Mouse (Mus musculus) gastrocnemius, adult 18-20 months (tissue): ENCODE measurements at regions not wholly inside any gene's neighbourhood (a gene's known extent, or its start where the extent isn't known, plus 50 kb on each side); places are given as distances from the start of the nearest gene placed in this dataset.
"Not testable (repeated sequence)": the region's sequence is repeated elsewhere in the genome, so short reads cannot be mapped to it uniquely, and the experiment has no call there.

Experiments
- DNase-seq: peaks from one replicate; pipeline ENCODE4 v3.0.0; 2021; ENCODE audit warnings: low spot score

- peak; percentile 36 for DNase-seq
These were observed 274.9 kb downstream of the Cyp26b1 start for GRCm38 (mm10) chr6:84318774-84319173.

DNA sequence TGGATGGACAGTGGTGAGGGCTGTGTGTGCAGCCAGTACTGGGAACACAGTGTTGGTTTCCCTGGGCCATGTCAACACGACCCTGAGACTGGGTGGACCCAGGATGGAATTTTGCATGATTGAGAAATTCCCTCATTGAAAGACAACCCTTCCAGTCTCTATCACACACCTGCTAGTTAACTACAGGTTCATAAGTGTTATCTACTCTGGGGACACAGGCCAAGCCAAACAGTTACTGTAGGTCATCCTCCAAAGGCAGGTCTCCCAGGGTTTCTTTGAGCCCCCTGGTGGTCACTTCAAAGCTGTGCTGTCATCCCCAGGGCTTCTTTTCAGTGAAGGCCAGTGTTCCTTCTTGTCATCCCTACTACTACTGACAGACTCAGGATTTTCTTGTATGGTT, 276.7 kb downstream of the Cyp26b1 start:
- peak; percentile 42 for DNase-seq

- DNase-seq, result no peak
These were observed 278.4 kb downstream of the Cyp26b1 start for GRCm38 (mm10) chr6:84315175-84315912.

DNA sequence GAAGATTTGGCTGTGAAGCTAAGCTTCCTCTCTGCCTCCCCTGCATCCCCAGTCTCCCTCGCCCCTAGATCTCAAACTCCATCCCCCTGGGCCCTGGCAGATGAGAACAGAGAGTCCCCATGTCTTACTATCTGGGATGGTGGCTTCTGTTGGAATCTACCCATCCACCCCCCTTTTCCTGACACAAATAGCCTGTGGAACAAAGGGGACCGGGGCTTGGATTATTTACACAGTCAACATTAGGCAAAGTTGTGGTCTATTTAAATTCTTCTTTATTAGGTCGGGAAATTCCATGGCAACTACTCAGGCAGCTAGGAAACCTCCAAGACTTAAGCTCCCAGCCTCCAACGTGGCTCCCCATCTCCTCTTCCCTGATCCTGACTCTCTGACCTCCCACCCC, 279.9 kb downstream of the Cyp26b1 start:
- no peak for DNase-seq

DNA sequence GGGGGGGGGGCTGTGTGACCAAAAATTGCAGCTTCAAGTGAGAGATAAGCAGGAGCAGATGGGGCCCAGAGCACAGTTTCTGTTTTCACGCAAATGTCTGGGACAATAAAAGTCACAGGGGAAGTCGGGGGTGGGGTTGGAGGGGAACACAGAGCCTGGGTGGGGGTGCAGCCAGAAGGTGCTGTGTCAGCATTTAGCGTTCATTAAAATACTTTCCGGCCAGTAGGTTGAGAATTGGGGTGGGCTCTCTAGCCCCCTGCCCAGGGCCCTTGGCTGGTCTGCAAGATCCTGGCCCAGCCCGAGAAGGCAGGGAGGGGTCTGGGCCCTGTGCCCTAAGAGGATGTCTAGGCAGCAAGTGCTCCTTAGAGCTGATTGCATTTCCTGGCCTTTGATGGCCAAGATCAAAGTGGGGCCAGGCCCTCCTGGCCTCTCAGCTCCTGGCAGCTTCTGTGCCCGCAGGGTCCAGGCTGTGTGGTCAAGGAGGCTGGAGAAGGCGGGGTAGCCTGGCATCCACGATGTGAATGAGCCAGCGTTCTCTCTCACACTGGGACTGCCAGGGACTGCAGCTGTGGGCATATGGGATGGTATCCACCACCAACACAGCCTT, 283.0 kb downstream of the Cyp26b1 start:
- DNase-seq, result no peak

DNA sequence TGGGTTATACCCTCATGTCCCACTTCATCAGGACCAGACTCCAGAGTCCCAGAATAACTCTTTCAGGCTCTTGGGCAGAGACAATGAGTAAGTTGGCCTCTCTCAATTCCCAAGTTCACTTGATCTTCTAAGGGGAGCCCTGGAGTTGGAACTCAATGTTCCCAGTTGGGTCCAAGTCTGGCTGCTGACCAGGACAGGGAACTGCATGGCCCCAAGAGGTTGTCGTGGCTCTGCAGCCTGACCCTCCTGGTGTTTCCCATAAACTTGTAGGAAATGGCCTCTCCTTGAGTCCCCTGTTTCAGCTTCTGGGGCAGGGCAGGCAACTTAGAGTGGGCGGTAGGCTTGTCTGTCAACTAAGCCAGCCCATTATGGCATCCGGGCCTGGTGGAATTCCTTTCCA, 286.2 kb downstream of the Cyp26b1 start:
- peak; percentile 51 for DNase-seq

GRCm38 (mm10) chr6:84306585-84306984, 287.1 kb downstream of the Cyp26b1 start:
- no peak for DNase-seq

DNA sequence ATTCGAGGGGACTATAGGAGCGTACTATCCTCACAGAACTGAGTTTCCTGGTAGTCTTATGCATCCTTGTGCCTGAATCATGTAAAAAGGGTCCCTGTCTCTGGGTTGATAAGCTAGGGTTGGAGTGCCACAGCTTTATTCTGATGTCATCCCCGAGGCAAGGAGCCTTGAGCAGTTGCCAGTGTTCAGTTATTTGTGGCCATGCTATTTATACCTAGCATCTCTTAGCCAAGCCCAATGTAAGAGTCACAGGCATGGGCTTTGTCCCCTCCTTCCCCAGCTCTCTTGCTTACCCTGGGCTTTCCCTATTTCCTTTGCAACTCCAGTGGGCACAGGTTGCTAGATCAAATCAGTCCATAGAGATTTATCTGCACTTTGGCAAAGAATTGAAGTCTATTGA, 288.6 kb downstream of the Cyp26b1 start:
- DNase-seq, result peak; percentile 57

GRCm38 (mm10) chr6:84302916-84303315, 290.8 kb downstream of the Cyp26b1 start:
- not testable (repeated sequence) for DNase-seq

DNA sequence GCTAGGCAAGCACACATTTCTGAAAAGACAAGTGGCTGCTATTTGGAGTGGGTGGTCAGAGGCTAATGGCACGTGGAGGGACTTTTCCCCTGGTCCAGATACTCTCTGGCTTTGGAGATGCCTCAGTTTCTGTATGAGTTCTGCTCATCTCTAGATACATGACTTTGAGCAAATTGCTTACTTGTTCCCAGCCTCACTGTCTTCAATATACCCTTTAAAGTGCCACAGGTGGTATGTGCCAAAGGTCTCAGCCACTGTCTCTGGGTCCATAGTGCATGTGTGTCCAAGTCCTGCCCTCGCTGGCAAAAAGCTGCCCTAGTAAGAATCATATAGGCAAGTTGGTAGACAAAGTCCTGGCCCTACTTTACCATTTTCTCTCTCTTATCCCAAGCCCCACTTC, 291.5 kb downstream of the Dysf start:
- no peak for DNase-seq

DNA sequence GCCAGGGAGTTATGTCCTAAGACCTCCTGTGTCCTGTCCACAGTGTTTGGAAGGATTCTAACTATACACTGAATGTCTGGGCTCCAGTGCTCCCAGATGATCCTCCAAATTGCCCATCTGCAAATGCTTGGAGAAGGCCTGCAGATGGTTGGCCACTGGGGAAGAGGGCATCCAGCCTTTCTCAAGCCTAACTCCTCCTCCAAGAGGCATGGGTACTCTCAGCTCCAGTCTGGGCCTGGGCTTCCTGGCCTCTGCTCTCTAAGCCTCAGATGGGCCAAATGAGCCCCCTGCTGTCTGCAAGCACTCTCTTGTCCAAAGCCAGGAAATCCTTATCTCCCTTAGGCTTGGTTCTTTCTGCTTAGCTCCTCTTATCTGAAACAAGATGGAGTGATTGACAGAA, 290.8 kb downstream of the Dysf start:
- DNase-seq, result no peak

DNA sequence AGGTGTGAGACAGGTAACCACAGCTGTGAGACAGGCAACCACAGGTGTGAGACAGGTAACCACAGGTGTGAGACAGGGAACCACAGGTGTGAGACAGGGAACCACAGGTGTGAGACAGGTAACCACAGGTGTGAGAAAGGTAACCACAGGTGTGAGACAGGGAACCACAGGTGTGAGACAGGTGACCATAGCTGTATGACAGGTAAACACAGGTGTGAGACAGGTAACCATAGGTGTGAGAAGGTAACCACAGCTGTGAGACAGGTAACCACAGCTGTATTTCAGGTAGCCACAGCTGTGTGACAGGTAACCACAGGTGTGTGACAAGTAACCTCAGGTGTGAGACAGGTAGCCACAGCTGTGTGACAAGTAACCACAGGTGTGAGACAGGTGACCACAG, 265.5 kb downstream of the Dysf start:
- DNase-seq, result not testable (repeated sequence)

DNA sequence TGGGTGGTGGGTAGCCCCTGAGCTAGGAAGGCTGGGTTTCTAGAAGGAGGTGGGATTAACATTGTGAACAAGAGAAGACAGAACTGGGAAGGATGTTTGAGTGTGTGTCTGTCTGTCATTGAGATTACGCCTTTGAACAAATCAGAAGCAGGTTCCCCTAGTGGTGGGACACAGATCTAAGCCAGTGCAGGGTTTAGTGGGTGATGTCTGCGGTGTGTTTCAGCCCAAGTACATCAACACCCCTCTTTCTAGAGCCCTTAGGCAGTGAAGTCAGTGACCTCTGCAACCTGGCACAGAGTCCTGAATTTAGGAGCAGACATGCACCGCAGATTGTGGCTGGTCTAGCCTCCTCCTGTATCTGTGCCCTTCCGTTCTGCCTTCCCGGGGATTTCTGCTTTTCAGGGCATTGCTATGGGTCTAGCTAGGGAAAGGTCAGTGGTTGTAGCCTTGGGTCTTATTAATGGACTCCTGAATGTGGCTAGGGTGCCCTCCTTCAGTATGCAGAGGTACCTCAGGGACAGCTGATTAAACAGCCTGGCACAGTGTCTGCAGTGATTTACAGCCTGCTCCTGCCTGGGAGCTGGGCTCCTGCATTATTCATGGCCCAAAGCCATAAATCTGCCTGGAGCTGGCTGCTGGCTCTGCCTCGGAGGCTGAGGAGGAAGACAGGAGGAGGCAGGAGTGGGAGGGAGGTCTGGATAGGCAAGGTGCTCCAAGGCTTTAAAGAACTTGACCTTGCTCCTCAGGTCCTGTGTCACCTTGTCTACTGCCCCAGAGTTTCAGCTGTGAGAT, 264.3 kb downstream of the Dysf start:
- peak; percentile 80 for DNase-seq

DNA sequence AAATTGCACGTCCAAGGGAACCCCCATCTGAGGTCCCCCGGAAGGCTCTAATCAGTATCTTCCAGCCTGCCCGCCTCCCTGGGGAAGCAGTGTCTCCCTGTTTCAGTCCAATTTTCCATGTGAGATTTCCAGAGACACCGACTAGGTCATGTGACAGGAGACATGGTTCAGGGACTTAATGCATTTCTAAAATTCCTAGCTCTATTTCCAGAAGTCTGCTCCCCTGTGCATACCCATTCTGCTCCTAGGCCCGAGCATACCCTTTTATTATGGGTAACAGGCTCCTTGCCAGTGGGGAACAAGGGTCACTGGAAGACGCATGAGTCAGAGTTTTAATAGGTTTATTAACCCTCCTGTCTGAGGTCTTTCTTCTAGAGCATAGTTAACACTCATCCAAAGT, 263.6 kb downstream of the Dysf start:
- no peak for DNase-seq

DNA sequence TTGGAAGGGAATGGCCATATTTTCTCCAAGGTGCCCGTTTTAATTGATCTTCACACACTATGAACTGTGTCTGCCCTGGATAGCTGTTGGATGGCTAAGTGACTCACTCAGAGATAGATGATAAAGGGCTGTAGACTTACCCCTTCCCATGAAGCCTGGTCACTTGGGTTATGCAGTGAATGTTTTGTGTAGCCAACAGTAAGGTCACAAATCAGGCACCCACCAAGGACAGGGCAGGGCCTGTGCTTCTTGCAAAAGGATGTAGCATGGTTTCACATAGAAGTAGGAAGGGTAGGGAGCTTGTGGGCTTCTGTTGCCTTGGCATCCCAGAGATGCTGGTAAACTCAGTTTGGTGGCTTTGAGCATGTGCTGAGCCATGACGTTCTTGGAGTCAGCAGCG, 263.1 kb downstream of the Dysf start:
- DNase-seq, result no peak

GRCm38 (mm10) chr6:84270518-84271165, 262.3 kb downstream of the Dysf start:
- DNase-seq, result peak; percentile 67

DNA sequence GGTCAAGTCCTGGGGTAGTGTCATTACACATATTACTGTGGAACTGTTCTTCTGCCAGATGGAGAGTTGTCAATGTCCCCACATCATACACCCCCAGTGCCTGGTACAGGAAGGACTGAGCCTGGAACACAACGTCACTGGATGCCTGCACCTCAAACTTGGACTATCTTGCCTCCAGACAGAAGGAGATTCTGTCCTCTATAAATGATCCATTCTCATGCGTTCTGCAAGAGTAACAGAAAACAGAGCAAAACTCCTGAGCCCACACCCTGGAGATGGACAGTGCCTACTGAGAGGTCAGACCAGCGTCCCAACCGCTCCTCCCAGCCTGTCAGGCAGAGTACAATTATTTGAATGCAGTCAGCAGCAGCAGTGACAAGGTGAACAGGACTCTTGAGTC, 261.1 kb downstream of the Dysf start:
- DNase-seq, result no peak

DNA sequence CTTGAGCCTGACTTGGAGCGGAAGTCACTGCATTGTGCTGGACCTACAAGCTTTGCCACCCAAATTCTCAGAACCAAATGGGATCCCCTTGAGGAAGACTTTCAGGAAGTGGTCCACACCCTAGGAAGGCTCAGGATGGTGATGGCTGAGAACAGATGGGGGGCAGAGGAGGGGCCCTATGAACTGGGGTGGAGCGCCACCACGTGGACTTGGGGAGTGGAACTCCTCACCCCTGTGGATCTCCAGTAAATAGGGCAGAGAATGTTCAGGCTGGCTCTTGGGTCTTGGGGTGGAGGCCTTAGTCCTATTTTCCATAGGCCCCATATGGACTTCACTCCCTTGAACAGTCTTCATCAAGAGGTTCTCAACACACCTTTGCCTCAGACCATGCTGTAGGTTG, 260.6 kb downstream of the Dysf start:
- no peak for DNase-seq

DNA sequence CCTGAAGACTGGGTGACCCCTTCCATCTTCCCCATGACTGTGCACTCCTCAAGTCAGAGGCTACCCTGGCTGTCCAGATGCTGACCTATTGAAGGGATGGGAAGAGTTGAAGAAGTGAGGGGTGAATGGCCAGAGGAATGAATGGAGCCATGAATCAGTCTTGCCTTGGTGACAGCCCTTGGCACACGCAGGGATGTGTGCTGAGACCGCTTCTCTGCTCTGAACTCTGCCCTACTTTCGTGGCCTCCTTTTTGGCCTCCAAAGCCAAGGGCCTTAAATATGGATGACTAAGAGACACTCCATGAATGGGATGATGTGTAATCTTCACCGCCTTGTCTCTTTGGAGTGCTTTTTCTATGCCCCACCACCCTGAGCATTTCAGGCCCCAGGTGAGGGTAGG, 259.7 kb downstream of the Dysf start:
- peak; percentile 38 for DNase-seq

DNA sequence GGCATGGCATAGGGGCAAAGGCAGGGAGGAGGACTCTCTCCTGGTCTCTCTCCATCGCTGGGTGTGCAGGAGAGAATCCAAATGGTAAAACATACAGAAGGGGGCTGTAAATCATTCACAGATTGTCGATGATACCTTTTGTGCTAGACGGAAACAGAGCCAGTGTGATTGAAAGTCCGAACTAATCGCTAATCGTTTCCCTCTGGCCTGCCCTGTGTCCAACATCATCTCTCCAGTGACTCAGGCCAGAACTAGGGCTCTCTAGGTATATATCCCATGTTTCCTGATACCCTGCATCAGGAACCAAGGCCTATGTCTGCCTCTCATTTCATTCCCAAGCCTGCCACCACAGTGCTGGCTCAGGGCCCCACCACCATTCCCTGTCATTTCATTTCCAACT, 259.1 kb downstream of the Dysf start:
- no peak for DNase-seq

- peak; percentile 85 for DNase-seq
These were observed 258.3 kb downstream of the Dysf start for GRCm38 (mm10) chr6:84266736-84267135.

DNA sequence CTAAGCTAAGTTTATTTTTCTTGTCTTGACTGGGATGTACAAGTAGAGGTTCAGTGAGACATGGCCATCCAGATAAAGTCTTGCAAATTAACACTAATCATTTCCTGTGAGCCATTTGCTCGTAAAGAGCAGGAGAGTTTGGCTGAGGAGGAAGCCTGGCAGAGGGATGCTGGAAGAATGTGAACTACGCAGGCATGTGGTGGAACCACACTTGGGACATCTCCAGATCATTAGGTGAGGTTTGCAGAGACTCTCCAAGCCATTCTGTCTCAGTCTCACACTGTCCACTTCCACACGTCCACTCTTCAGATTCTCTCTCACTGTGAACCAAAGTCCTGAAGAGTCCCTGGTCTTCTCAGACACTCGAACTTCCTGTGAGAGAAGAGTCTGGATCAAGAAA, 256.3 kb downstream of the Dysf start:
- DNase-seq, result no peak
